Mouse (Mus musculus): ENCODE measurements around the gene Fam83e. TPM values are rescaled to one million over a fixed set of nuclear protein-coding genes. Genes with fewer than 3 reads are reported as not detected.

The Fam83e gene
- polyA plus RNA-seq, 1 experiment = 1.4 TPM

DNA sequence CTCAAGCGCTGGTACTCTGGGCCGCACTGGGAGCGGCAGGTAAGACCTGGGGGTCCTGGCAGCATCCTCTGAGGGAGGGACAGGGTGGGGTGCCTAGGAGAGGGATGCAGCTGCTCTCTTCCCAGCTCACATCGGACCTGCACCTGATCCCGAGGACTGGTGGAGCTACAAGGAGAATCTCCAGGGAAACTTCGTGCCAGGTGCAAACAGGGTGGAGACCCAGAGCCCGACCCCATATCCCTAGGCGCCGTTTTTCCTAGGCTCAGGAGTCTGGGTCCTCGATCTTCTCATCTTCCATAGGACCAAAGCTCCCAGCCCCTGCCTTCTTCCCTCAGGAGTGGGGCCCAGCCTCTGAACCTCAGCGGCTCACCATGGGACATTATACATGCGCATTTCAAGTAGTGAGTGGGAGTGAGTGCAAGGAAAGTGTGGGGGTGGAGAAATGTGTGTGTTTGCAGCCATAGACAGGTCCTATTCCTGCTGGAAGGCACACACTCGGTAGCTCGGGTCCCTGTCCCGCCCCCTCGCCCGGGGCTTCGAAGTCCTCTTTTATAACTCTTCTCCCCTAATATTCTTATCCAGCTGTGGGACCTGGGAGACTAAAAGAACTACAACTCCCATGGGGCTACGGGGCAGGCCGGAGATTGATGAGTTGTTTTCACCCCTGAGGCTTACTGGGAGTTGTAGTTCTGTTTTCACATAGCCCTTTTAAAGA is 20.6 kb upstream of the Fam83e start:
- Histone ChIP-seq H3K27ac (ENCODE audit: insufficient read depth, low read length) (no peak overlapping the region), H3K9ac (ENCODE audit: low read depth, poor library complexity, severe bottlenecking) (peak overlapping the region; percentile 57), H3K36me3 (ENCODE audit: control insufficient read depth, insufficient read depth, low read length, poor library complexity, severe bottlenecking) (no peaks in the 10 kb centered on the region), H3K27me3 (ENCODE audit: control insufficient read depth, insufficient read depth, low read length, poor library complexity, severe bottlenecking) (peaks cover 3% of the 10 kb centered on the region; the same call in 1 of the 2 replicates), H3K4me1 (ENCODE audit: control insufficient read depth, insufficient read depth, low read length) (no peaks in the 10 kb centered on the region), H3K4me3 (ENCODE audit: low read depth, low read length) (peak overlapping the region; percentile 65), H3K9me3 (replicated peaks; ENCODE audit: control insufficient read depth, insufficient read depth, low read length, poor library complexity, severe bottlenecking) (no peaks in the 10 kb centered on the region)
- TF ChIP-seq CTCF (IDR thresholded peaks at IDR 0.05; ENCODE audit: low read depth, low read length) = no peak
- no peak for TF ChIP-seq POLR2A (IDR thresholded peaks at IDR 0.05; ENCODE audit: insufficient read depth, low read length)
- no peak for TF ChIP-seq EP300 (IDR thresholded peaks at IDR 0.05; ENCODE audit: insufficient read depth, low read depth, low read length)

DNA sequence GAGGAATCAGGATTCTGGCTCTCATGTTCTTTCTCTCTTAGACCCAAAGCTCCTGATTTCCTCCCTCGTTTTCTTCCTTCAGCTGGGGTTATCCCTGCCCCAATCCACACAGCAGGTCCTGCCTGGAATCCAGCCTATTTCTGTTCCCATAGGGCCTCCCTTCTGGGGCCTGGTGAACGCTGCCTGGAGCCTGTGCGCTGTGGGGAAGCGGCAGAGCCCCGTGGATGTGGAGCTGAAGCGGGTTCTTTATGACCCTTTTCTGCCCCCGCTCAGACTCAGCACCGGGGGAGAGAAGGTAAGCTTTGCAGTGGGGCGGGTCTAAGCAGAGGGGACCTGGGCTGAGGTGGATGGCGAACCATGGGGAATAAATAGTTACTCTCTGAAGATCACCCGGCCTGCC is 19.9 kb upstream of the Fam83e start:
- Histone ChIP-seq H3K27me3 (ENCODE audit: control insufficient read depth, insufficient read depth, low read length, poor library complexity, severe bottlenecking) (peaks cover 3% of the 10 kb centered on the region; the same call in 1 of the 2 replicates), H3K27ac (ENCODE audit: insufficient read depth, low read length) (no peak overlapping the region), H3K4me3 (ENCODE audit: low read depth, low read length) (peak overlapping the region; percentile 50), H3K4me1 (ENCODE audit: control insufficient read depth, insufficient read depth, low read length) (no peaks in the 10 kb centered on the region), H3K9ac (ENCODE audit: low read depth, poor library complexity, severe bottlenecking) (peak overlapping the region; percentile 42), H3K9me3 (replicated peaks; ENCODE audit: control insufficient read depth, insufficient read depth, low read length, poor library complexity, severe bottlenecking) (no peaks in the 10 kb centered on the region), H3K36me3 (ENCODE audit: control insufficient read depth, insufficient read depth, low read length, poor library complexity, severe bottlenecking) (no peaks in the 10 kb centered on the region)
- TF ChIP-seq POLR2A (IDR thresholded peaks at IDR 0.05; ENCODE audit: insufficient read depth, low read length) (no peak), CTCF (IDR thresholded peaks at IDR 0.05; ENCODE audit: low read depth, low read length) (no peak), EP300 (IDR thresholded peaks at IDR 0.05; ENCODE audit: insufficient read depth, low read depth, low read length) (no peak)

GRCm38 (mm10) chr7:45701607-45702006 is 19.4 kb upstream of the Fam83e start:
- TF ChIP-seq EP300 (IDR thresholded peaks at IDR 0.05; ENCODE audit: insufficient read depth, low read depth, low read length) = no peak
- TF ChIP-seq POLR2A (IDR thresholded peaks at IDR 0.05; ENCODE audit: insufficient read depth, low read length) = no peak
- no peak for TF ChIP-seq CTCF (IDR thresholded peaks at IDR 0.05; ENCODE audit: low read depth, low read length)
- Histone ChIP-seq H3K27me3 (ENCODE audit: control insufficient read depth, insufficient read depth, low read length, poor library complexity, severe bottlenecking) (peaks cover 3% of the 10 kb centered on the region; the same call in 1 of the 2 replicates), H3K9ac (ENCODE audit: low read depth, poor library complexity, severe bottlenecking) (peak overlapping the region; percentile 42; the same call in 1 of the 2 replicates), H3K4me1 (ENCODE audit: control insufficient read depth, insufficient read depth, low read length) (no peaks in the 10 kb centered on the region), H3K27ac (ENCODE audit: insufficient read depth, low read length) (no peak overlapping the region), H3K9me3 (replicated peaks; ENCODE audit: control insufficient read depth, insufficient read depth, low read length, poor library complexity, severe bottlenecking) (no peaks in the 10 kb centered on the region), H3K4me3 (ENCODE audit: low read depth, low read length) (no peak overlapping the region), H3K36me3 (ENCODE audit: control insufficient read depth, insufficient read depth, low read length, poor library complexity, severe bottlenecking) (no peaks in the 10 kb centered on the region)

- H3K27me3 ChIP-seq (ENCODE audit: control insufficient read depth, insufficient read depth, low read length, poor library complexity, severe bottlenecking) = peaks cover 3% of the 10 kb centered on the region; the same call in 1 of the 2 replicates
- no peaks in the 10 kb centered on the region for H3K4me1 ChIP-seq (ENCODE audit: control insufficient read depth, insufficient read depth, low read length)
- no peak overlapping the region for H3K27ac ChIP-seq (ENCODE audit: insufficient read depth, low read length)
- no peaks in the 10 kb centered on the region for H3K36me3 ChIP-seq (ENCODE audit: control insufficient read depth, insufficient read depth, low read length, poor library complexity, severe bottlenecking)
- H3K4me3 ChIP-seq (ENCODE audit: low read depth, low read length) = no peak overlapping the region
- no peak overlapping the region for H3K9ac ChIP-seq (ENCODE audit: low read depth, poor library complexity, severe bottlenecking)
- TF ChIP-seq CTCF (IDR thresholded peaks at IDR 0.05; ENCODE audit: low read depth, low read length) (no peak), EP300 (IDR thresholded peaks at IDR 0.05; ENCODE audit: insufficient read depth, low read depth, low read length) (no peak), POLR2A (IDR thresholded peaks at IDR 0.05; ENCODE audit: insufficient read depth, low read length) (no peak)
- H3K9me3 ChIP-seq (replicated peaks; ENCODE audit: control insufficient read depth, insufficient read depth, low read length, poor library complexity, severe bottlenecking) = no peaks in the 10 kb centered on the region
These were observed 18.7 kb upstream of the Fam83e start for GRCm38 (mm10) chr7:45702316-45702715.

DNA sequence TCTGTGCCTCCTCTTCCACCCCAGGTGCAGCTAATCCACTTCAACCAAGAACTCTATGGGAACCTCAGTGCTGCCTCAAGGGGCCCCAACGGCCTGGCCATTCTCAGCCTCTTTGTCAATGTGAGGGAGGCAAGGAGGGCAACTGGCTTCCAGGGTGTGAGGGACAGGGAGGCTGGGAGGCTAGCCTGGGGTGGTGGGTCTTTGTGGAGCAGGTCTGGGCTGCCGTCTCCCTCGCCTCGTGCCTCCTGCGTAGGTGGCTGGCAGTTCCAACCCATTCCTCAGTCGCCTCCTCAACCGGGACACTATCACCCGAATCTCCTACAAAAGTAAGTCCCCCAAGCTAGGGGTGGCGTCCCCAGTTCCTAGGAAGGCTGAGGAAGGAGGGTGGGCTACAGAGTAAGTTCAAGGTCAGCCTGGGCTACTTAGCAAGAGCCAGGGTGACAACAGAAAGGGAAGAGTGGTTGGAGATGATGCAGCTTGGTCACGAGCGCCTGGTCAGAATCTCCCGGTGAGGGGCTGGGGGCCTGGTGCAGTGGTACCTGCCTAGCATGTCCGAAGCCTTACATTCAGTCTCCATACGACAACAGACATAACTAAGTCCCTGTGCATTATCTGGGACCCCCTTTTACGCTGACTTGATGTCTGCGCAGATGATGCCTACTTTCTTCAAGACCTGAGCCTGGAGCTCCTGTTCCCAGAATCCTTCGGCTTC is 18.0 kb upstream of the Fam83e start:
- Histone ChIP-seq H3K9me3 (replicated peaks; ENCODE audit: control insufficient read depth, insufficient read depth, low read length, poor library complexity, severe bottlenecking) (no peaks in the 10 kb centered on the region), H3K27me3 (ENCODE audit: control insufficient read depth, insufficient read depth, low read length, poor library complexity, severe bottlenecking) (peaks cover 3% of the 10 kb centered on the region; the same call in 1 of the 2 replicates), H3K36me3 (ENCODE audit: control insufficient read depth, insufficient read depth, low read length, poor library complexity, severe bottlenecking) (no peaks in the 10 kb centered on the region), H3K27ac (ENCODE audit: insufficient read depth, low read length) (no peak overlapping the region), H3K9ac (ENCODE audit: low read depth, poor library complexity, severe bottlenecking) (no peak overlapping the region), H3K4me1 (ENCODE audit: control insufficient read depth, insufficient read depth, low read length) (peaks cover under 1% of the 10 kb centered on the region), H3K4me3 (ENCODE audit: low read depth, low read length) (no peak overlapping the region)
- TF ChIP-seq CTCF (IDR thresholded peaks at IDR 0.05; ENCODE audit: low read depth, low read length) = no peak
- no peak for TF ChIP-seq POLR2A (IDR thresholded peaks at IDR 0.05; ENCODE audit: insufficient read depth, low read length)
- TF ChIP-seq EP300 (IDR thresholded peaks at IDR 0.05; ENCODE audit: insufficient read depth, low read depth, low read length) = no peak
